Mouse (Mus musculus) heart, adult 2 months (tissue): ENCODE results near the gene Vps45.

ENCODE experiments used
- CTCF ChIP-seq: fragments of 200-600 bp; IDR thresholded peaks from 2 replicates; pipeline ENCODE4 v1.8.1; 2022; ENCODE audit warnings: antibody characterized with exemption, mild to moderate bottlenecking, moderate library complexity
- EP300 ChIP-seq: fragments of 200-500 bp; IDR thresholded peaks from 2 replicates; pipeline ENCODE4 v1.6.1; 2011; ENCODE audit warnings: low read depth, low read length, control low read depth; ENCODE audit not compliant: insufficient read depth
- POLR2A ChIP-seq: fragments of 200-500 bp; IDR thresholded peaks from 2 replicates; pipeline ENCODE4 v1.6.1; 2011; ENCODE audit warnings: mild to moderate bottlenecking, low read depth, low read length, control low read depth; ENCODE audit not compliant: insufficient read depth

GRCm38 (mm10) chr3:96098616-96099267, 40.5 kb upstream of the Vps45 start:
- TF ChIP-seq EP300 (no peak), CTCF (no peak), POLR2A (no peak)
